Mouse (Mus musculus) embryonic facial prominence, embryonic 13.5 days (tissue): ENCODE results near the gene Pnma1. TPM values are rescaled to one million over a fixed set of nuclear protein-coding genes. Genes with fewer than 3 reads are reported as not detected.

Source experiments
- ATAC-seq: fragments of 200-750 bp; cut with Nextera tagmentation; 2 replicates; pipeline ENCODE4 v1.8.0; 2017; ENCODE audit warnings: low read depth; ENCODE audit not compliant: insufficient number of reproducible peaks, insufficient read depth, low FRiP score, low TSS enrichment
- H3K27ac ChIP-seq: fragments of 300-500 bp; sonication (generic); 2 replicates; pipeline ENCODE4 v1.5.1; 2015; ENCODE audit warnings: moderate library complexity, mild to moderate bottlenecking, inconsistent platforms
- H3K27me3 ChIP-seq: fragments of 300-500 bp; sonication (generic); 2 replicates; pipeline ENCODE4 v1.6.1; 2015; ENCODE audit warnings: mild to moderate bottlenecking, inconsistent platforms
- H3K36me3 ChIP-seq: fragments of 300-500 bp; sonication (generic); 2 replicates; pipeline ENCODE4 v1.6.1; 2015; ENCODE audit warnings: mild to moderate bottlenecking, inconsistent platforms
- H3K4me1 ChIP-seq: fragments of 300-500 bp; sonication (generic); 2 replicates; pipeline ENCODE4 v1.6.1; 2015; ENCODE audit warnings: inconsistent platforms
- H3K4me2 ChIP-seq: fragments of 300-500 bp; sonication (generic); 2 replicates; pipeline ENCODE4 v1.6.1; 2015; ENCODE audit warnings: moderate library complexity, mild to moderate bottlenecking, inconsistent platforms
- H3K4me3 ChIP-seq: fragments of 300-500 bp; sonication (generic); 2 replicates; pipeline ENCODE4 v1.5.1; 2015; ENCODE audit warnings: mild to moderate bottlenecking, inconsistent platforms
- H3K9ac ChIP-seq: fragments of 300-500 bp; sonication (generic); 2 replicates; pipeline ENCODE4 v1.6.1; 2015; ENCODE audit warnings: mild to moderate bottlenecking, inconsistent platforms
- H3K9me3 ChIP-seq: fragments of 300-500 bp; sonication (generic); 2 replicates; pipeline ENCODE4 v1.6.1; 2016; ENCODE audit warnings: inconsistent platforms
- WGBS: fragments of 180-500 bp; shearing (Covaris S2); methylation state at CpG from one replicate; pipeline ENCODE4 v1.1.7; 2015; ENCODE audit warnings: mixed read lengths; 5-methylcytosine and 5-hydroxymethylcytosine counted together
- polyA plus RNA-seq: library from polyadenylated mRNA; unstranded; fragments of >200 nt; fragmentation: Nextera tagmentation; extraction: Ambion mirVana; gene quantifications from 2 replicates; pipeline ENCODE4 v1.2.1, GENCODE M21; 2015

The Pnma1 gene
- polyA plus RNA-seq, 1 experiment from 2014 or later = 1.1 TPM

- Histone ChIP-seq H3K9ac (peak overlapping the region; percentile 78; the same call in 1 of the 2 replicates), H3K27me3 (no peaks in the 10 kb centered on the region), H3K9me3 (no peaks in the 10 kb centered on the region), H3K4me2 (peak overlapping the region; percentile 76; the same call in 1 of the 2 replicates), H3K4me3 (no peak overlapping the region), H3K27ac (peak overlapping the region; percentile 98), H3K36me3 (peaks cover 20% of the 10 kb centered on the region), H3K4me1 (peaks cover 80% of the 10 kb centered on the region)
- no peak for ATAC-seq
- WGBS = 43% methylated on average over 6 of the region's 6 CpGs
Measured at GRCm38 (mm10) chr12:84176886-84177765, 28.8 kb upstream of the Pnma1 start.

- 6% methylated on average over 13 of the region's 13 CpGs for WGBS
- Histone ChIP-seq H3K9me3 (no peaks in the 10 kb centered on the region), H3K36me3 (peaks cover 28% of the 10 kb centered on the region), H3K27me3 (no peaks in the 10 kb centered on the region), H3K9ac (peak overlapping the region; percentile 78), H3K4me1 (peaks cover 72% of the 10 kb centered on the region), H3K4me2 (peak overlapping the region; percentile 76), H3K27ac (peak overlapping the region; percentile 98), H3K4me3 (peak overlapping the region; percentile 50)
- 0 out of 2 replicates have a peak, but pooled peaks have one; percentile 7 for ATAC-seq
Measured at GRCm38 (mm10) chr12:84176126-84176769, 28.0 kb upstream of the Pnma1 start.

- peaks cover 66% of the 10 kb centered on the region for H3K4me1 ChIP-seq
Measured at GRCm38 (mm10) chr12:84175659-84176061, 27.4 kb upstream of the Pnma1 start.

GRCm38 (mm10) chr12:84174871-84175270, 26.6 kb upstream of the Pnma1 start:
- Histone ChIP-seq H3K4me1 (peaks cover 58% of the 10 kb centered on the region), H3K27ac (peak overlapping the region; percentile 98), H3K4me3 (no peak overlapping the region)

More at GRCm38 (mm10) chr12:84175659-84176061, 27.4 kb upstream of the Pnma1 start:
- H3K9me3 ChIP-seq = no peaks in the 10 kb centered on the region
- H3K36me3 ChIP-seq = peaks cover 34% of the 10 kb centered on the region
- H3K9ac ChIP-seq = peak overlapping the region; percentile 78
- peak overlapping the region; percentile 98 for H3K27ac ChIP-seq
- peak overlapping the region; percentile 76 for H3K4me2 ChIP-seq
- peak; percentile 66 for ATAC-seq
- WGBS = under 1% methylated on average over 20 of the region's 20 CpGs
- no peaks in the 10 kb centered on the region for H3K27me3 ChIP-seq
- H3K4me3 ChIP-seq = peak overlapping the region; percentile 50

GRCm38 (mm10) chr12:84174190-84174811, 26.0 kb upstream of the Pnma1 start:
- ATAC-seq = no peak
- peaks cover 54% of the 10 kb centered on the region for H3K4me1 ChIP-seq
- peak overlapping the region; percentile 76 for H3K4me2 ChIP-seq
- H3K9me3 ChIP-seq = no peaks in the 10 kb centered on the region
- no peak overlapping the region for H3K4me3 ChIP-seq
- peaks cover 39% of the 10 kb centered on the region for H3K36me3 ChIP-seq
- no peaks in the 10 kb centered on the region for H3K27me3 ChIP-seq
- 0 out of 2 replicates have a peak overlapping the region, but pooled peaks have one; percentile 27 for H3K9ac ChIP-seq
- H3K27ac ChIP-seq = peak overlapping the region; percentile 98
- 70% methylated on average over 9 of the region's 9 CpGs for WGBS

More at GRCm38 (mm10) chr12:84174871-84175270, 26.6 kb upstream of the Pnma1 start:
- Histone ChIP-seq H3K9ac (0 out of 2 replicates have a peak overlapping the region, but pooled peaks have one; percentile 27), H3K36me3 (peaks cover 36% of the 10 kb centered on the region), H3K27me3 (no peaks in the 10 kb centered on the region), H3K9me3 (no peaks in the 10 kb centered on the region), H3K4me2 (peak overlapping the region; percentile 76)
- no peak for ATAC-seq
- 61% methylated on average over 6 of the region's 6 CpGs for WGBS

GRCm38 (mm10) chr12:84173309-84173915, 25.1 kb upstream of the Pnma1 start:
- Histone ChIP-seq H3K27ac (no peak overlapping the region), H3K4me1 (peaks cover 46% of the 10 kb centered on the region), H3K9me3 (no peaks in the 10 kb centered on the region), H3K36me3 (peaks cover 42% of the 10 kb centered on the region), H3K27me3 (no peaks in the 10 kb centered on the region), H3K4me2 (no peak overlapping the region), H3K4me3 (no peak overlapping the region), H3K9ac (no peak overlapping the region)
- ATAC-seq = no peak
- 85% methylated on average over 13 of the region's 13 CpGs for WGBS

- WGBS = 89% methylated on average over 17 of the region's 17 CpGs
Measured at GRCm38 (mm10) chr12:84172862-84173261, 24.6 kb upstream of the Pnma1 start.

GRCm38 (mm10) chr12:84172216-84172615, 23.9 kb upstream of the Pnma1 start:
- ATAC-seq = no peak
- peaks cover 34% of the 10 kb centered on the region for H3K4me1 ChIP-seq

More at GRCm38 (mm10) chr12:84172862-84173261, 24.6 kb upstream of the Pnma1 start:
- no peaks in the 10 kb centered on the region for H3K9me3 ChIP-seq
- H3K4me3 ChIP-seq = no peak overlapping the region
- ATAC-seq = no peak
- H3K27ac ChIP-seq = no peak overlapping the region
- H3K27me3 ChIP-seq = no peaks in the 10 kb centered on the region
- no peak overlapping the region for H3K9ac ChIP-seq
- peaks cover 40% of the 10 kb centered on the region for H3K4me1 ChIP-seq
- peaks cover 42% of the 10 kb centered on the region for H3K36me3 ChIP-seq
- H3K4me2 ChIP-seq = no peak overlapping the region

GRCm38 (mm10) chr12:84170610-84171009, 22.3 kb upstream of the Pnma1 start:
- Histone ChIP-seq H3K27me3 (no peaks in the 10 kb centered on the region), H3K4me3 (no peak overlapping the region), H3K9ac (no peak overlapping the region), H3K36me3 (peaks cover 42% of the 10 kb centered on the region), H3K4me1 (peaks cover 32% of the 10 kb centered on the region), H3K9me3 (no peaks in the 10 kb centered on the region), H3K4me2 (no peak overlapping the region), H3K27ac (no peak overlapping the region)
- ATAC-seq = no peak
- 89% methylated on average over 10 of the region's 10 CpGs for WGBS

More at GRCm38 (mm10) chr12:84172216-84172615, 23.9 kb upstream of the Pnma1 start:
- H3K9me3 ChIP-seq = no peaks in the 10 kb centered on the region
- no peak overlapping the region for H3K9ac ChIP-seq
- H3K36me3 ChIP-seq = peaks cover 42% of the 10 kb centered on the region
- H3K4me2 ChIP-seq = no peak overlapping the region
- H3K27ac ChIP-seq = no peak overlapping the region
- 89% methylated on average over 3 of the region's 3 CpGs for WGBS
- no peak overlapping the region for H3K4me3 ChIP-seq
- no peaks in the 10 kb centered on the region for H3K27me3 ChIP-seq

GRCm38 (mm10) chr12:84165631-84166373, 17.5 kb upstream of the Pnma1 start:
- H3K9ac ChIP-seq = no peak overlapping the region
- no peak overlapping the region for H3K4me3 ChIP-seq
- peaks cover 36% of the 10 kb centered on the region for H3K36me3 ChIP-seq
- peaks cover 30% of the 10 kb centered on the region for H3K4me1 ChIP-seq
- no peak overlapping the region for H3K4me2 ChIP-seq
- H3K27ac ChIP-seq = peak overlapping the region; percentile 68
- H3K9me3 ChIP-seq = no peaks in the 10 kb centered on the region
- WGBS = 24% methylated on average over 8 of the region's 8 CpGs
- H3K27me3 ChIP-seq = no peaks in the 10 kb centered on the region
- ATAC-seq = no peak
